Mouse (Mus musculus): ENCODE results near the gene Stat4.

Gene Stat4

GRCm38 (mm10) chr1:52143596-52144156 lies 156.7 kb downstream of the Stat4 start:
- CTCF ChIA-PET: interaction anchor here (0.6 to 1.0 kb wide), 2 partner anchors 32 to 1153 kb away, joined by 3 read pairs; no protein-coding TSS in a partner anchor

GRCm38 (mm10) chr1:52144907-52145306 lies 158.0 kb downstream of the Stat4 start:
- CTCF ChIA-PET: no interaction called here

- CTCF ChIA-PET: interaction anchor here (0.6 kb wide), 1 partner anchor 1706 kb away, joined by 6 read pairs; no protein-coding TSS in a partner anchor
Observed at GRCm38 (mm10) chr1:52146214-52146970, 159.4 kb downstream of the Stat4 start.

GRCm38 (mm10) chr1:52147431-52147830 lies 160.5 kb downstream of the Stat4 start:
- CTCF ChIA-PET: no interaction called here

- CTCF ChIA-PET: interaction anchor here (0.6 to 0.9 kb wide), 2 partner anchors 31 to 329 kb away, joined by 3 read pairs; no protein-coding TSS in a partner anchor
Observed at GRCm38 (mm10) chr1:52148178-52148577, 161.2 kb downstream of the Stat4 start.

- CTCF ChIA-PET: interaction anchor here (0.6 to 0.9 kb wide), 2 partner anchors 31 to 328 kb away, joined by 3 read pairs; no protein-coding TSS in a partner anchor
Observed at GRCm38 (mm10) chr1:52148696-52149095, 161.7 kb downstream of the Stat4 start.

GRCm38 (mm10) chr1:52149934-52150346 lies 163.0 kb downstream of the Stat4 start:
- CTCF ChIA-PET: interaction anchor here (0.6 kb wide), 1 partner anchor 101 kb away, joined by 10 read pairs; no protein-coding TSS in a partner anchor

- CTCF ChIA-PET: no interaction called here
Observed at GRCm38 (mm10) chr1:52150676-52151075, 163.7 kb downstream of the Stat4 start.

- CTCF ChIA-PET: no interaction called here
Observed at GRCm38 (mm10) chr1:52151166-52151565, 164.2 kb downstream of the Stat4 start.

- CTCF ChIA-PET: interaction anchor here (0.6 kb wide), 1 partner anchor 258 kb away, joined by 6 read pairs; no protein-coding TSS in a partner anchor
Observed at GRCm38 (mm10) chr1:52152369-52152768, 165.4 kb downstream of the Stat4 start.

- CTCF ChIA-PET: interaction anchor here (0.6 kb wide), 1 partner anchor 259 kb away, joined by 6 read pairs; no protein-coding TSS in a partner anchor
Observed at GRCm38 (mm10) chr1:52152936-52153335, 166.0 kb downstream of the Stat4 start.

GRCm38 (mm10) chr1:52154890-52155289 lies 167.9 kb downstream of the Stat4 start:
- CTCF ChIA-PET: no interaction called here

GRCm38 (mm10) chr1:52156351-52156750 lies 169.4 kb downstream of the Stat4 start:
- CTCF ChIA-PET: interaction anchor here (1.2 kb wide), 1 partner anchor 26 kb away, joined by 3 read pairs; no protein-coding TSS in a partner anchor
